Mouse (Mus musculus) ovary, postnatal 14 days (tissue): ENCODE measurements at regions not wholly inside any gene's neighbourhood (a gene's known extent, or its start where the extent isn't known, plus 50 kb on each side); places are given as distances from the start of the nearest gene placed in this dataset.

Source experiments
- DNase-seq: peaks from one replicate; pipeline ENCODE4 v3.0.0; 2022; ENCODE audit warnings: low spot score

GRCm38 (mm10) chr5:33512253-33512884 is 78.6 kb upstream of the Nkx1-1 start:
- DNase-seq = no peak

GRCm38 (mm10) chr5:33511529-33512252 is 77.9 kb upstream of the Nkx1-1 start:
- no peak for DNase-seq

GRCm38 (mm10) chr5:33505786-33506185 is 72.0 kb upstream of the Nkx1-1 start:
- no peak for DNase-seq

- DNase-seq = no peak
Observed at GRCm38 (mm10) chr5:33501735-33502495, 68.1 kb upstream of the Nkx1-1 start.

GRCm38 (mm10) chr5:33501211-33501610 is 67.4 kb upstream of the Nkx1-1 start:
- no peak for DNase-seq

GRCm38 (mm10) chr5:33495900-33496529 is 62.2 kb upstream of the Nkx1-1 start:
- DNase-seq = peak; percentile 69

GRCm38 (mm10) chr5:33495276-33495675 is 61.5 kb upstream of the Nkx1-1 start:
- DNase-seq = no peak

- DNase-seq = no peak
Observed at GRCm38 (mm10) chr5:33492604-33493315, 59.0 kb upstream of the Nkx1-1 start.

- DNase-seq = no peak
Observed at GRCm38 (mm10) chr5:33489286-33489685, 55.5 kb upstream of the Nkx1-1 start.

- DNase-seq = no peak
Observed at GRCm38 (mm10) chr5:33488152-33488561, 54.4 kb upstream of the Nkx1-1 start.

- DNase-seq = no peak
Observed at GRCm38 (mm10) chr5:33485765-33486164, 52.0 kb upstream of the Nkx1-1 start.
